Mouse (Mus musculus) lung, postnatal 25 days (tissue): Measurements from ENCODE around the gene Cacna1e.

Source experiments
- DNase-seq: peaks from one replicate; pipeline ENCODE4 v3.0.0; 2022; ENCODE audit warnings: low spot score

Gene Cacna1e

GRCm38 (mm10) chr1:154511736-154512135 is 372.6 kb downstream of the Cacna1e start:
- no peak for DNase-seq

- no peak for DNase-seq
Observed at GRCm38 (mm10) chr1:154504005-154504404, 380.3 kb downstream of the Cacna1e start.

- no peak for DNase-seq
Observed at GRCm38 (mm10) chr1:154500869-154501268, 383.4 kb downstream of the Cacna1e start.

GRCm38 (mm10) chr1:154500187-154500866 is 384.0 kb downstream of the Cacna1e start:
- no peak for DNase-seq

- no peak for DNase-seq
Observed at GRCm38 (mm10) chr1:154498821-154499220, 385.5 kb downstream of the Cacna1e start.

- no peak for DNase-seq
Observed at GRCm38 (mm10) chr1:154491071-154491470, 393.2 kb downstream of the Cacna1e start.

GRCm38 (mm10) chr1:154476671-154477070 is 407.6 kb downstream of the Cacna1e start:
- DNase-seq: no peak

GRCm38 (mm10) chr1:154475706-154476105 is 408.6 kb downstream of the Cacna1e start:
- DNase-seq: no peak

GRCm38 (mm10) chr1:154474156-154474555 is 410.1 kb downstream of the Cacna1e start:
- DNase-seq: no peak

GRCm38 (mm10) chr1:154467265-154467664 is 417.0 kb downstream of the Cacna1e start:
- no peak for DNase-seq

GRCm38 (mm10) chr1:154461521-154461920 is 422.8 kb downstream of the Cacna1e start:
- DNase-seq: no peak

- DNase-seq: no peak
Observed at GRCm38 (mm10) chr1:154460067-154460466, 424.2 kb downstream of the Cacna1e start.

GRCm38 (mm10) chr1:154458601-154459000 is 425.7 kb downstream of the Cacna1e start:
- no peak for DNase-seq

GRCm38 (mm10) chr1:154450799-154451198 is 433.5 kb downstream of the Cacna1e start:
- DNase-seq: no peak

GRCm38 (mm10) chr1:154446456-154446855 is 437.8 kb downstream of the Cacna1e start:
- DNase-seq: no peak

GRCm38 (mm10) chr1:154433520-154433919 is 450.8 kb downstream of the Cacna1e start:
- DNase-seq: no peak

- DNase-seq: no peak
Observed at GRCm38 (mm10) chr1:154433112-154433511, 451.2 kb downstream of the Cacna1e start.

- DNase-seq: no peak
Observed at GRCm38 (mm10) chr1:154428276-154428675, 456.0 kb downstream of the Cacna1e start.

GRCm38 (mm10) chr1:154418278-154418677 is 466.0 kb downstream of the Cacna1e start:
- DNase-seq: no peak

GRCm38 (mm10) chr1:154416384-154417155 is 467.7 kb downstream of the Cacna1e start:
- no peak for DNase-seq

- DNase-seq: no peak
Observed at GRCm38 (mm10) chr1:154415826-154416225, 468.5 kb downstream of the Cacna1e start.

- no peak for DNase-seq
Observed at GRCm38 (mm10) chr1:154413138-154413537, 471.2 kb downstream of the Cacna1e start.

GRCm38 (mm10) chr1:154409051-154409450 is 475.2 kb downstream of the Cacna1e start:
- no peak for DNase-seq
